Mouse (Mus musculus): ENCODE measurements around the gene Map4. TPM values are rescaled to one million over a fixed set of nuclear protein-coding genes. Genes with fewer than 3 reads are reported as not detected.
A peak's percentile ranks its signal among the peaks of the same experiment; 100 is the strongest.

The Map4 gene
- polyA plus RNA-seq (2012; ENCODE audit: insufficient read depth, insufficient read length, missing spikeins): 34.0 and 36.5 TPM in 2 replicates

- Histone ChIP-seq H3K4me3 (ENCODE audit: insufficient read depth, low read depth, low read length) (peak within 1 kb of the TSS; percentile 77), H3K4me1 (ENCODE audit: control insufficient read depth, insufficient read depth, insufficient read length, low read length) (no peaks in the 10 kb centered on the region), H3K27ac (replicated peaks; ENCODE audit: low read depth, low read length) (peak within 1 kb of the TSS; percentile 86)
These were observed at the start of gene Map4 for GRCm38 (mm10) chr9:109931257-109932171. Gene Map4, plus strand, starts transcription at chr9:109931460.

GRCm38 (mm10) chr9:109886259-109886658, 45.0 kb upstream of the Map4 start:
- Histone ChIP-seq H3K4me1 (ENCODE audit: control insufficient read depth, insufficient read depth, insufficient read length, low read length) (no peaks in the 10 kb centered on the region), H3K27ac (replicated peaks; ENCODE audit: low read depth, low read length) (no peak overlapping the region), H3K4me3 (ENCODE audit: insufficient read depth, low read depth, low read length) (no peak overlapping the region)

GRCm38 (mm10) chr9:109887321-109887720, 43.9 kb upstream of the Map4 start:
- Histone ChIP-seq H3K27ac (replicated peaks; ENCODE audit: low read depth, low read length) (no peak overlapping the region), H3K4me1 (ENCODE audit: control insufficient read depth, insufficient read depth, insufficient read length, low read length) (no peaks in the 10 kb centered on the region), H3K4me3 (ENCODE audit: insufficient read depth, low read depth, low read length) (no peak overlapping the region)

DNA sequence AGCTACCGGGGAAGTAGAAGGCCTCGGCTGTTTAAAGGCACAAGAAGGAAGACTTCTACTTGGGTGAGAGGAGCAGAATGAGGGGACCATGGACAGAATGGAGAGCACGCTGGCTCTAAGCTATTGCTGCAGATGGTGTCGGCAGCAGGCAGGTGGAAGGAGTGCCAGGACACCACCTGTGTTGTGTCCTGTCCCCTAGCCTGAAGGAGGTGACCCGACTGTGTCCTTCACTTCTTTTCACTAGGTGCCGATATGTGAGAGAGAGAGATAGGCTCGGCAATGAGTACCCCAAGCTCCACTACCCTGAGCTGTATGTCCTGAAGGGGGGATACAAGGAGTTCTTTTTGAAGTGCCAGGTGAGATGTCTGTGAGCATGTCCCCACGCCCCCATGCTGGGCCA, 39.8 kb upstream of the Map4 start:
- Histone ChIP-seq H3K27ac (replicated peaks; ENCODE audit: low read depth, low read length) (no peak overlapping the region), H3K4me1 (ENCODE audit: control insufficient read depth, insufficient read depth, insufficient read length, low read length) (0 out of 2 replicates have a peak, but pooled peaks cover 3% of the 10 kb centered on the region)

GRCm38 (mm10) chr9:109892651-109893250, 38.5 kb upstream of the Map4 start:
- H3K27ac ChIP-seq (replicated peaks; ENCODE audit: low read depth, low read length): no peak overlapping the region
- H3K4me3 ChIP-seq (ENCODE audit: insufficient read depth, low read depth, low read length): no peak overlapping the region
- H3K4me1 ChIP-seq (ENCODE audit: control insufficient read depth, insufficient read depth, insufficient read length, low read length): peaks cover 11% of the 10 kb centered on the region

More for the DNA sequence above, 39.8 kb upstream of the Map4 start:
- no peak overlapping the region for H3K4me3 ChIP-seq (ENCODE audit: insufficient read depth, low read depth, low read length)

GRCm38 (mm10) chr9:109894413-109895090, 36.7 kb upstream of the Map4 start:
- H3K4me1 ChIP-seq (ENCODE audit: control insufficient read depth, insufficient read depth, insufficient read length, low read length): peaks cover 22% of the 10 kb centered on the region
- no peak overlapping the region for H3K4me3 ChIP-seq (ENCODE audit: insufficient read depth, low read depth, low read length)
- peak overlapping the region; percentile 28; the same call in 1 of the 2 replicates for H3K27ac ChIP-seq (replicated peaks; ENCODE audit: low read depth, low read length)

DNA sequence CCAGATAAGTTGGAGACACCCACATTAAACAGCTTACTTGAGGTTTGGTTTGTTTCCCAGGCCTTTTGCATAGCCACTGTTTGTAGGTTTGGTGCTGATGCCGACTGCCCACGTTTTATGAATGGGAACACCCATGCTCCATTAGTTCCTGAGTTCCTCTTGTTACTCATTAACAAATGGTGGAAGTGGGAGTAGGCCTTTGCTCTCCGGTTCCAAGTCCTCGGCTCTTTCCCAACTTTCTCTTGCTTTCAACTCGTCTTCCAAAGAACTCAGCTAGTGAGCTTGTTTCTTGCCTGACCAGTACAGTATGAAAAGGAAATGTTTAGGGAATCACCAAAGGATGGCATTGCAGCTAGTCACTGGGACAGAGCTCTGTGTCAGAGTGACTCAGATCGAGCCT, 35.7 kb upstream of the Map4 start:
- H3K4me1 ChIP-seq (ENCODE audit: control insufficient read depth, insufficient read depth, insufficient read length, low read length): peaks cover 24% of the 10 kb centered on the region
- H3K4me3 ChIP-seq (ENCODE audit: insufficient read depth, low read depth, low read length): no peak overlapping the region
- H3K27ac ChIP-seq (replicated peaks; ENCODE audit: low read depth, low read length): peak overlapping the region; percentile 76

DNA sequence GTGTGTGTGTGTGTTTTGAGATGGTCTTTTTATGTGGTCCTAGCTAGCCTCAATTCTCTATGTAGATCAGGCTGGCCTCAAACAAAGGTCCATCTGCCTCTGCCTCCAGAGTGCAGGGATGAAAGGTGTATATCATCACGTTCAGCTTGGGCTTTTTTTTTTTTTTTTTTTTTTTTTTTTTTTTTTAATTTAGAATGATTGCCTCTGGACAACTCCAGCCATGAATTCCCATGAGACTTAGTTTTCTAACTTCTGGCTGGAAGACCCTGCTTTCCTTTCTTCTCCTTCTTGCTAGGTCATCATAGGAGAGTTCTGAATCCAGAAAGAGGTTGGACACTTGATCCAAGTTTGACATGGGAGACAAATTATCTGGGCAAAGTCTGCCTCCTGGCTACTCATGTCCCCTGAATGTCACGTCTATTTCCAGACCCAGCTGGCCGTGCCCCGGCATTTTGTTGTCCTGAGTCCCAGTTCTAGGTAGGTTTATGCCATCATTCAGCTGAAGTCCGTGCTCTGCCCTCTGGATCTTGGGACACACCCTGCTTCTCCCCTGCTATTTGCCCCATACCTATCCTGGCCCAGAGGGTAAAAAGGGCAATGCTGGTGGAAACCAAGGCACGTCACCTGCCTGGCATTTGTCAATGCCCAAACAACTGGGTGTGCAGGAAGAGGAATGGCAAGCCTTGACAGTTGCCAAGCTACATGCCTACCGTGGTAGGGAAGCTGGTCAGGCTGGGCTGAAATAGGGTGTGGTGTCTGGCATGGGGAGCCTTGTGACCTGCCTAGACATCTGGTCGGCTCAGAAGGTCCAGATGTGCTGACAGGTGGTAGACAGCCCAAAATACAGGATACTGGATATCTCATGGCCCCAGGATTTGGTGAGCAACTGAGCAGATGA, 34.8 kb upstream of the Map4 start:
- Histone ChIP-seq H3K27ac (replicated peaks; ENCODE audit: low read depth, low read length) (0 out of 2 replicates have a peak overlapping the region, but pooled peaks have one; percentile 76), H3K4me1 (ENCODE audit: control insufficient read depth, insufficient read depth, insufficient read length, low read length) (peaks cover 24% of the 10 kb centered on the region), H3K4me3 (ENCODE audit: insufficient read depth, low read depth, low read length) (no peak overlapping the region)

DNA sequence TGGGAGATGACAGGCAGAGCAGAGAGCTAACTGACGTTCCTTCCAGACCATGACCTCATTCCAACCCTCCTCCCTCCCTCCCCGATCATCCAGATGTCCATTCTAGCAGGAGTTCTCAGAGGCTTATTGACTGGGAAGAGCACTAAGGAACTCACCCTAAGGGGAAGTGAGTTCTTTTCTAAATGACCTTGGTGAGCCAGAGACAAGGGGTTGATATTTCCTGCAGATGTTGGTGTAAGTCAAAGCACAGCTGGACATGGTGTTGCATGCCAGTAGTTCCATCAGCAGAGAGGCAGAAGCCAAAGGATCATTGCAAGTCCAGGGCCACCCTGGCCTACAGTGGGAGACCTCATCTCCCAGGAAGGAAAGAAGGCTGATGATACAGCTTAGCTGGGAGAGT, 33.2 kb upstream of the Map4 start:
- Histone ChIP-seq H3K4me3 (ENCODE audit: insufficient read depth, low read depth, low read length) (no peak overlapping the region), H3K4me1 (ENCODE audit: control insufficient read depth, insufficient read depth, insufficient read length, low read length) (peaks cover 24% of the 10 kb centered on the region), H3K27ac (replicated peaks; ENCODE audit: low read depth, low read length) (no peak overlapping the region; the same call in 1 of the 2 replicates)

DNA sequence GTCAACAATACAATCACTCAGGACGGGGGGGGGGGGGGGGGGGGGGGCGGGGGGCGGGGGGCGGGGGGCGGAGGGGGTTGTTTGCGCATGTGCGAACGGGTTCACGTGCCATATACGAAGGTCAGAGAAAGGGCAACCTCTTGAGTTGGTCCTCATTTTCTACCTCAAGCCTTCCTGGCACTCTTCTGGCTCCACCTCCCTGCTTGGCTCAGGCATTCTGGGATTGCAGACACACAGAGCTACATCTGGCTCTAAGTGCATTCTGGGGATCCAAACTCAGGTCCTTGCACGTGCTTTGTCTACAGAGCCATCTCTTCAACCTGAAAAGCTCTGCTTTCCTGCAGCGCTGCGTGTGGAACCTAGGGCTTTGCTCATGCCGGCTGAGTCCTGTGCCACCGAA, 31.9 kb upstream of the Map4 start:
- H3K27ac ChIP-seq (replicated peaks; ENCODE audit: low read depth, low read length): 0 out of 2 replicates have a peak overlapping the region, but pooled peaks have one; percentile 10
- H3K4me3 ChIP-seq (ENCODE audit: insufficient read depth, low read depth, low read length): no peak overlapping the region
- H3K4me1 ChIP-seq (ENCODE audit: control insufficient read depth, insufficient read depth, insufficient read length, low read length): peaks cover 24% of the 10 kb centered on the region

DNA sequence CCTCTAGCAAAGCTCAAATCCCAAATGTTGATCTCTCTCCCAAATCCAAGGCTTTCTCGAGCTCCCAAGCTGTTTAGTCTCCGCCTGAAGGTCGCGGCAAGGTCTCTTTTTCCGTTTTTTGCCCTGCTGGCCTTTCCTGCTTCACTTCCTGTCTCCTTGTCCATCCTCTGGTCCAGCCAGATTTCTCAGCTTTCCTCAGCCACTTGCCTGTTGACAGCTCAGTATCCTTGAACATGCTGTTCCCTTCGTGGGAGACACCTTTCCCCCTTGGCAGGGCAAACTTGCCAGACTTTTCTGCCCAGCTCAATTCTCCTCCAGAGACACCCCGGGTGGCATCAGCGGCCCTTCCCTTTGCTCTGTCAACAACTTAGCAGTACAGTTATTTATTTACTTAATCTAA, 31.5 kb upstream of the Map4 start:
- Histone ChIP-seq H3K4me3 (ENCODE audit: insufficient read depth, low read depth, low read length) (no peak overlapping the region), H3K4me1 (ENCODE audit: control insufficient read depth, insufficient read depth, insufficient read length, low read length) (peaks cover 24% of the 10 kb centered on the region), H3K27ac (replicated peaks; ENCODE audit: low read depth, low read length) (0 out of 2 replicates have a peak overlapping the region, but pooled peaks have one; percentile 10)

GRCm38 (mm10) chr9:109900604-109901003, 30.7 kb upstream of the Map4 start:
- Histone ChIP-seq H3K4me1 (ENCODE audit: control insufficient read depth, insufficient read depth, insufficient read length, low read length) (peaks cover 24% of the 10 kb centered on the region), H3K4me3 (ENCODE audit: insufficient read depth, low read depth, low read length) (no peak overlapping the region), H3K27ac (replicated peaks; ENCODE audit: low read depth, low read length) (no peak overlapping the region)

- H3K4me3 ChIP-seq (ENCODE audit: insufficient read depth, low read depth, low read length): no peak overlapping the region
- H3K4me1 ChIP-seq (ENCODE audit: control insufficient read depth, insufficient read depth, insufficient read length, low read length): peaks cover 16% of the 10 kb centered on the region
- H3K27ac ChIP-seq (replicated peaks; ENCODE audit: low read depth, low read length): no peak overlapping the region
These were observed 29.0 kb upstream of the Map4 start for GRCm38 (mm10) chr9:109902246-109902645.

DNA sequence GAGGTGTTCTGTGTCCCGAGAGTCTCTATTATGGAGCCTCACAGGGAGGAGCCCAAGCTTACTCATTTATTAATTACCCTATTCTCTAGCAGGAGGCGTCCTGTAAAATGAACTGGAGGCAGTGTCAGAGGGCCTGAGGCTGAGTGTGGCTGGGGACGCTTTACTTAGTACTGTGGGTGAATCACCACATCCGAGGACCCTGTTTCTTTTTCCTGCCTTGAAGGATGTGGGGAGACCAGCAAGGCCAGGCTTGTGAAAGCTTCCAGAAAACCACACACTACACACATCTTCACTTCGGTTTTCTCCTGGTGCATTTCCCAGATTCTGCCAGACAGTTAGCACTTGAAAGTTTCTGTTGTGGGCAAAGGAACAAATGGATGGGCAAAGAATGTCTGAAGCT, 28.5 kb upstream of the Map4 start:
- peaks cover 15% of the 10 kb centered on the region; the same call in 1 of the 2 replicates for H3K4me1 ChIP-seq (ENCODE audit: control insufficient read depth, insufficient read depth, insufficient read length, low read length)
- H3K27ac ChIP-seq (replicated peaks; ENCODE audit: low read depth, low read length): no peak overlapping the region
- no peak overlapping the region for H3K4me3 ChIP-seq (ENCODE audit: insufficient read depth, low read depth, low read length)

Data from brown adipose tissue, adult 24 weeks (tissue).